In genomic region chr13:72358243-72358904, GRCm38 (mm10) we compare ENCODE assay signal across 19 mouse cellular contexts.
"Had no signal": no experiment of that assay in that cellular context is flagged by ENCODE, and none has a peak within 500 bp of the region (broad histone marks: within the 10 kb centered on the region; RNA-seq: fewer than 3 reads in every experiment).

No protein-coding gene starts in this region.

- DNase-seq: kidney, adult 8-10 months; kidney, postnatal 10 days; kidney, postnatal 36 days; layer of hippocampus, postnatal 36 days; liver, embryonic 13.5 days; lung, adult 2 months; lung, postnatal 14 days; right cerebral cortex, adult 18-20 months; right cerebral cortex, postnatal 14 days; right cerebral cortex, postnatal 4 days; thymus, adult 2 months; thymus, postnatal 14 days; thymus, postnatal 4 days had no signal

- H3K27me3 ChIP-seq: liver, embryonic 13.5 days had no signal

- H3K4me1 ChIP-seq: kidney, embryonic 15.5 days; liver, embryonic 13.5 days; neural tube, embryonic 12.5 days; neural tube, embryonic 15.5 days had no signal

- H3K9ac ChIP-seq: kidney, embryonic 15.5 days; liver, embryonic 13.5 days; neural tube, embryonic 12.5 days; neural tube, embryonic 15.5 days had no signal

- H3K4me2 ChIP-seq: kidney, embryonic 15.5 days; liver, embryonic 13.5 days; neural tube, embryonic 12.5 days; neural tube, embryonic 15.5 days had no signal

- H3K9me3 ChIP-seq: kidney, embryonic 15.5 days; neural tube, embryonic 12.5 days; neural tube, embryonic 15.5 days had no signal

- H3K27ac ChIP-seq: kidney, embryonic 15.5 days; left cerebral cortex, adult 2 months; liver, embryonic 13.5 days; macrophage; neural tube, embryonic 12.5 days; neural tube, embryonic 15.5 days; stomach, postnatal 0 days had no signal

- H3K36me3 ChIP-seq: kidney, embryonic 15.5 days; liver, embryonic 13.5 days; neural tube, embryonic 12.5 days; neural tube, embryonic 15.5 days had no signal

- H3K4me3 ChIP-seq: kidney, embryonic 15.5 days; left cerebral cortex, adult 2 months; liver, embryonic 13.5 days; neural tube, embryonic 12.5 days; neural tube, embryonic 15.5 days had no signal
